Mouse (Mus musculus) fat pad, adult 2 months (tissue): ENCODE measurements around the gene Rps8.
"Not testable (repeated sequence)": the region's sequence is repeated elsewhere in the genome, so short reads cannot be mapped to it uniquely, and the experiment has no call there.

Experiments used
- DNase-seq: peaks from one replicate; pipeline ENCODE4 v3.0.0-alpha.2; 2011; ENCODE audit warnings: low read depth, low spot score; ENCODE audit errors: extremely low read depth

The Rps8 gene

GRCm38 (mm10) chr4:117155792-117156355 is at the start of gene Rps8:
Gene Rps8, minus strand, starts transcription at chr4:117156243.
- DNase-seq: no peak

- no peak for DNase-seq
Measured at GRCm38 (mm10) chr4:117202992-117203354, 46.9 kb upstream of the Rps8 start.

GRCm38 (mm10) chr4:117202046-117202991 is 46.3 kb upstream of the Rps8 start:
- DNase-seq: no peak

GRCm38 (mm10) chr4:117191804-117192203 is 35.8 kb upstream of the Rps8 start:
- no peak for DNase-seq

GRCm38 (mm10) chr4:117190660-117191059 is 34.6 kb upstream of the Rps8 start:
- no peak for DNase-seq

GRCm38 (mm10) chr4:117189856-117190543 is 34.0 kb upstream of the Rps8 start:
- DNase-seq: no peak

GRCm38 (mm10) chr4:117189382-117189855 is 33.4 kb upstream of the Rps8 start:
- DNase-seq: no peak

GRCm38 (mm10) chr4:117188969-117189368 is 32.9 kb upstream of the Rps8 start:
- no peak for DNase-seq

GRCm38 (mm10) chr4:117182759-117183096 is 26.7 kb upstream of the Rps8 start:
- not testable (repeated sequence) for DNase-seq

GRCm38 (mm10) chr4:117181863-117182758 is 26.1 kb upstream of the Rps8 start, which contains the start of gene Kif2c:
Gene Kif2c, minus strand, starts transcription at chr4:117182639.
- no peak for DNase-seq

GRCm38 (mm10) chr4:117169936-117170335 is 13.9 kb upstream of the Rps8 start:
- DNase-seq: no peak

- no peak for DNase-seq
Measured at GRCm38 (mm10) chr4:117161183-117161582, 5.1 kb upstream of the Rps8 start.

- no peak for DNase-seq
Measured at GRCm38 (mm10) chr4:117159666-117160065, 3.6 kb upstream of the Rps8 start.

- DNase-seq: no peak
Measured at GRCm38 (mm10) chr4:117156372-117156771, 329 bp upstream of the Rps8 start.

- no peak for DNase-seq
Measured at GRCm38 (mm10) chr4:117155020-117155791, 837 bp downstream of the Rps8 start.

GRCm38 (mm10) chr4:117152714-117153113 is 3.3 kb downstream of the Rps8 start:
- no peak for DNase-seq

- no peak for DNase-seq
Measured at GRCm38 (mm10) chr4:117151416-117151815, 4.6 kb downstream of the Rps8 start.

- no peak for DNase-seq
Measured at GRCm38 (mm10) chr4:117150212-117150733, 5.8 kb downstream of the Rps8 start.
